Mouse (Mus musculus) stomach, embryonic 15.5 days (tissue): Measurements from ENCODE around the gene Adck1. TPM values are rescaled to one million over a fixed set of nuclear protein-coding genes. Genes with fewer than 3 reads are reported as not detected.
"Not testable (repeated sequence)": the region's sequence is repeated elsewhere in the genome, so short reads cannot be mapped to it uniquely, and the experiment has no call there.

ENCODE experiments used
- ATAC-seq: fragments of 200-750 bp; cut with Nextera tagmentation; 2 replicates; pipeline ENCODE4 v1.8.0; 2017; ENCODE audit warnings: low read depth, moderate number of reproducible peaks, moderate TSS enrichment; ENCODE audit not compliant: insufficient read depth, low FRiP score
- H3K27ac ChIP-seq: fragments of 300-500 bp; sonication (generic); 2 replicates; pipeline ENCODE4 v1.5.1; 2015; ENCODE audit warnings: mild to moderate bottlenecking, inconsistent platforms
- H3K27me3 ChIP-seq: fragments of 300-500 bp; sonication (generic); replicated peaks from 2 replicates; pipeline ENCODE4 v1.6.1; 2015; ENCODE audit warnings: inconsistent platforms
- H3K36me3 ChIP-seq: fragments of 300-500 bp; sonication (generic); 2 replicates; pipeline ENCODE4 v1.6.1; 2015; ENCODE audit warnings: inconsistent platforms
- H3K4me1 ChIP-seq: fragments of 300-500 bp; sonication (generic); 2 replicates; pipeline ENCODE4 v1.6.1; 2015; ENCODE audit warnings: inconsistent platforms
- H3K4me2 ChIP-seq: fragments of 300-500 bp; sonication (generic); 2 replicates; pipeline ENCODE4 v1.6.1; 2015; ENCODE audit warnings: mild to moderate bottlenecking, inconsistent platforms
- H3K4me3 ChIP-seq: fragments of 300-500 bp; sonication (generic); replicated peaks from 2 replicates; pipeline ENCODE4 v1.5.1; 2015; ENCODE audit warnings: inconsistent platforms
- H3K9ac ChIP-seq: fragments of 300-500 bp; sonication (generic); 2 replicates; pipeline ENCODE4 v1.6.1; 2015; ENCODE audit warnings: inconsistent platforms
- H3K9me3 ChIP-seq: fragments of 300-500 bp; sonication (generic); 2 replicates; pipeline ENCODE4 v1.6.1; 2016; ENCODE audit warnings: inconsistent platforms
- WGBS: fragments of 180-500 bp; shearing (Covaris S2); methylation state at CpG from one replicate; pipeline ENCODE4 v1.1.7; 2015; 5-methylcytosine and 5-hydroxymethylcytosine counted together
- polyA plus RNA-seq: library from polyadenylated mRNA; unstranded; fragments of >200 nt; fragmentation: Nextera tagmentation; extraction: Ambion mirVana; gene quantifications from 2 replicates; pipeline ENCODE4 v1.2.1, GENCODE M21; 2015

The Adck1 gene
- polyA plus RNA-seq, 1 experiment from 2014 or later: 16.0 TPM

- WGBS: 92% methylated on average over 6 of the region's 6 CpGs
- Histone ChIP-seq H3K4me3 (no peak overlapping the region), H3K4me1 (no peaks in the 10 kb centered on the region), H3K4me2 (no peak overlapping the region), H3K27me3 (no peaks in the 10 kb centered on the region), H3K9ac (no peak overlapping the region), H3K27ac (no peak overlapping the region), H3K36me3 (no peaks in the 10 kb centered on the region), H3K9me3 (no peaks in the 10 kb centered on the region)
- ATAC-seq: no peak
Observed at GRCm38 (mm10) chr12:88461026-88461425, 100.7 kb downstream of the Adck1 start.

GRCm38 (mm10) chr12:88463588-88464290 lies 103.4 kb downstream of the Adck1 start:
- no peak for ATAC-seq
- no peaks in the 10 kb centered on the region for H3K4me1 ChIP-seq
- H3K27me3 ChIP-seq: no peaks in the 10 kb centered on the region
- H3K36me3 ChIP-seq: no peaks in the 10 kb centered on the region
- H3K9ac ChIP-seq: no peak overlapping the region
- no peaks in the 10 kb centered on the region for H3K9me3 ChIP-seq
- H3K27ac ChIP-seq: no peak overlapping the region
- no peak overlapping the region for H3K4me3 ChIP-seq
- no peak overlapping the region for H3K4me2 ChIP-seq
- WGBS: 75% methylated on average over 10 of the region's 10 CpGs

GRCm38 (mm10) chr12:88466801-88467200 lies 106.4 kb downstream of the Adck1 start:
- H3K9ac ChIP-seq: no peak overlapping the region
- H3K4me1 ChIP-seq: no peaks in the 10 kb centered on the region
- ATAC-seq: no peak
- H3K9me3 ChIP-seq: no peaks in the 10 kb centered on the region
- no peaks in the 10 kb centered on the region for H3K27me3 ChIP-seq
- H3K4me3 ChIP-seq: no peak overlapping the region
- no peak overlapping the region for H3K27ac ChIP-seq
- H3K4me2 ChIP-seq: no peak overlapping the region
- H3K36me3 ChIP-seq: no peaks in the 10 kb centered on the region
- WGBS: 85% methylated on average over 6 of the region's 6 CpGs

GRCm38 (mm10) chr12:88467257-88467656 lies 106.9 kb downstream of the Adck1 start:
- Histone ChIP-seq H3K36me3 (no peaks in the 10 kb centered on the region), H3K27ac (no peak overlapping the region), H3K9ac (no peak overlapping the region), H3K4me3 (no peak overlapping the region), H3K4me1 (no peaks in the 10 kb centered on the region), H3K27me3 (no peaks in the 10 kb centered on the region), H3K9me3 (no peaks in the 10 kb centered on the region), H3K4me2 (no peak overlapping the region)
- WGBS: 46% methylated on average over 3 of the region's 3 CpGs
- ATAC-seq: no peak

- no peaks in the 10 kb centered on the region for H3K4me1 ChIP-seq
- H3K4me2 ChIP-seq: no peak overlapping the region
- H3K4me3 ChIP-seq: no peak overlapping the region
- WGBS: 72% methylated on average over 5 of the region's 5 CpGs
- H3K9me3 ChIP-seq: no peaks in the 10 kb centered on the region
- no peak overlapping the region for H3K9ac ChIP-seq
- H3K27me3 ChIP-seq: no peaks in the 10 kb centered on the region
- ATAC-seq: no peak
- no peak overlapping the region for H3K27ac ChIP-seq
- H3K36me3 ChIP-seq: no peaks in the 10 kb centered on the region
Observed at GRCm38 (mm10) chr12:88467935-88468465, 107.6 kb downstream of the Adck1 start.

- Histone ChIP-seq H3K27ac (no peak overlapping the region), H3K36me3 (no peaks in the 10 kb centered on the region), H3K4me2 (no peak overlapping the region), H3K27me3 (no peaks in the 10 kb centered on the region), H3K9me3 (no peaks in the 10 kb centered on the region), H3K4me3 (no peak overlapping the region), H3K9ac (no peak overlapping the region), H3K4me1 (no peaks in the 10 kb centered on the region)
- 68% methylated on average over 6 of the region's 6 CpGs for WGBS
- no peak for ATAC-seq
Observed at GRCm38 (mm10) chr12:88468691-88469090, 108.3 kb downstream of the Adck1 start.

- not testable (repeated sequence) for H3K27me3 ChIP-seq, H3K27ac ChIP-seq, H3K36me3 ChIP-seq, ATAC-seq, H3K9me3 ChIP-seq, H3K4me1 ChIP-seq, H3K4me3 ChIP-seq, H3K9ac ChIP-seq, H3K4me2 ChIP-seq
- 60% methylated on average over 10 of the region's 10 CpGs for WGBS
Observed at GRCm38 (mm10) chr12:88471884-88472283, 111.5 kb downstream of the Adck1 start.

GRCm38 (mm10) chr12:88472832-88473231 lies 112.5 kb downstream of the Adck1 start:
- no peak overlapping the region for H3K4me3 ChIP-seq
- no peaks in the 10 kb centered on the region for H3K27me3 ChIP-seq
- H3K9ac ChIP-seq: no peak overlapping the region
- H3K36me3 ChIP-seq: no peaks in the 10 kb centered on the region
- H3K4me1 ChIP-seq: no peaks in the 10 kb centered on the region
- no peak overlapping the region for H3K27ac ChIP-seq
- no peak overlapping the region for H3K4me2 ChIP-seq
- no peak for ATAC-seq
- WGBS: 54% methylated on average over 3 of the region's 3 CpGs
- H3K9me3 ChIP-seq: no peaks in the 10 kb centered on the region

GRCm38 (mm10) chr12:88473796-88474195 lies 113.4 kb downstream of the Adck1 start:
- no peak overlapping the region for H3K4me2 ChIP-seq
- no peaks in the 10 kb centered on the region for H3K27me3 ChIP-seq
- no peak overlapping the region for H3K4me3 ChIP-seq
- H3K4me1 ChIP-seq: no peaks in the 10 kb centered on the region
- no peak overlapping the region for H3K27ac ChIP-seq
- WGBS: 82% methylated on average over 6 of the region's 6 CpGs
- no peaks in the 10 kb centered on the region for H3K36me3 ChIP-seq
- no peak overlapping the region for H3K9ac ChIP-seq
- ATAC-seq: no peak
- H3K9me3 ChIP-seq: no peaks in the 10 kb centered on the region

GRCm38 (mm10) chr12:88475833-88476232 lies 115.5 kb downstream of the Adck1 start:
- Histone ChIP-seq H3K36me3 (no peaks in the 10 kb centered on the region), H3K27ac (no peak overlapping the region), H3K9ac (no peak overlapping the region), H3K4me1 (no peaks in the 10 kb centered on the region), H3K9me3 (no peaks in the 10 kb centered on the region), H3K4me3 (no peak overlapping the region), H3K27me3 (no peaks in the 10 kb centered on the region), H3K4me2 (no peak overlapping the region)
- 78% methylated on average over 3 of the region's 3 CpGs for WGBS
- ATAC-seq: no peak

- H3K4me2 ChIP-seq: no peak overlapping the region
- no peak overlapping the region for H3K27ac ChIP-seq
- WGBS: 81% methylated on average over 6 of the region's 6 CpGs
- H3K27me3 ChIP-seq: no peaks in the 10 kb centered on the region
- H3K9me3 ChIP-seq: no peaks in the 10 kb centered on the region
- no peak for ATAC-seq
- H3K36me3 ChIP-seq: no peaks in the 10 kb centered on the region
- H3K9ac ChIP-seq: no peak overlapping the region
- no peak overlapping the region for H3K4me3 ChIP-seq
- H3K4me1 ChIP-seq: no peaks in the 10 kb centered on the region
Observed at GRCm38 (mm10) chr12:88476702-88477101, 116.3 kb downstream of the Adck1 start.

- no peaks in the 10 kb centered on the region for H3K9me3 ChIP-seq
- 87% methylated on average over 3 of the region's 3 CpGs for WGBS
- no peaks in the 10 kb centered on the region for H3K36me3 ChIP-seq
- no peak overlapping the region for H3K27ac ChIP-seq
- no peak for ATAC-seq
- no peak overlapping the region for H3K4me3 ChIP-seq
- H3K4me2 ChIP-seq: no peak overlapping the region
- no peaks in the 10 kb centered on the region for H3K27me3 ChIP-seq
- H3K4me1 ChIP-seq: no peaks in the 10 kb centered on the region
- H3K9ac ChIP-seq: no peak overlapping the region
Observed at GRCm38 (mm10) chr12:88481657-88482056, 121.3 kb downstream of the Adck1 start.

GRCm38 (mm10) chr12:88490881-88491280 lies 130.5 kb downstream of the Adck1 start:
- Histone ChIP-seq H3K4me3 (no peak overlapping the region), H3K9me3 (no peaks in the 10 kb centered on the region), H3K27me3 (no peaks in the 10 kb centered on the region), H3K27ac (no peak overlapping the region), H3K4me1 (no peaks in the 10 kb centered on the region), H3K9ac (no peak overlapping the region), H3K4me2 (no peak overlapping the region), H3K36me3 (no peaks in the 10 kb centered on the region)
- no peak for ATAC-seq
- 45% methylated on average over 2 of the region's 2 CpGs for WGBS
